28 mouse cellular contexts compared by ENCODE assay signal in the genomic region with DNA sequence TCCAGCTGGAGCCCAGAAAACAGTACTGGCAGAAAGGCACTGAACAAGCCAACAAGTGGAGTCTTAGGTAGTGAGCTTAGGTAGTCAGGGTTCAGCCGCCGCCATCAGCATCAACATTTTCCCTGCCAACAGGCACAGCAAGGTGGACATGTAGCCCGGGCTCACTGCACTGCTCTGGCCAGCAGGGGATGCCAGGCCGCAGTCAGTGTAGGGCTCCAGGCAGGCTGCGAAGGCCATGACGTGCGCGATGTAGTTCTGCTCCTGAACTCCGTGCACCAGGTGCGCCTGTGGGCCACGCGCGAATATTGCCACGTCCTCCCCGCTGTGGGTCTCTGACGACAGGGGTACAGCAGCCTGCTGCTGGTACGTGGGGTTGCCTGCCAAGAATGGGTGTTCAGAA. TPM values are rescaled to one million over a fixed set of nuclear protein-coding genes. Genes with fewer than 3 reads are reported as not detected.
A peak's percentile ranks its signal among the peaks of the same experiment; 100 is the strongest.
DNase-seq lines count a peak whose midpoint lies in the region; ATAC-seq and TF ChIP-seq lines count a peak whose summit lies in the region.
"Had no signal": no experiment of that assay in that cellular context is flagged by ENCODE, and none has a peak within 500 bp of the region (broad histone marks: within the 10 kb centered on the region; RNA-seq: fewer than 3 reads in every experiment).

No protein-coding gene starts in this region.

- no peak for TF ChIP-seq EP300 in liver, embryonic 14.5 days (IDR thresholded peaks at IDR 0.05; ENCODE audit: low read depth)

- H3K27me3 ChIP-seq in heart, embryonic 12.5 days (replicated peaks): 0 out of 2 replicates have a peak, but pooled peaks cover 7% of the 10 kb centered on the region
- H3K27me3 ChIP-seq in liver, embryonic 14.5 days (ENCODE audit: control insufficient read depth, insufficient read depth, low read length): no peaks in the 10 kb centered on the region
- H3K27me3 ChIP-seq in liver, embryonic 11.5 days (replicated peaks; ENCODE audit: control insufficient read depth, insufficient read depth, low read length): no peaks in the 10 kb centered on the region; the same call in 1 of the 2 replicates
- H3K27me3 ChIP-seq: forebrain, embryonic 15.5 days; limb, embryonic 15.5 days; neural tube, embryonic 12.5 days had no signal

- intact Hi-C loops in heart, postnatal 36 days (cut with DNase I): no loop called here

- no peak overlapping the region for H3K9ac ChIP-seq in heart, embryonic 12.5 days
- H3K9ac ChIP-seq in liver, embryonic 14.5 days (replicated peaks): no peak overlapping the region
- H3K9ac ChIP-seq in liver, embryonic 11.5 days (ENCODE audit: low read depth, low read length): no peak overlapping the region
- H3K9ac ChIP-seq: embryonic facial prominence, embryonic 13.5 days; forebrain, embryonic 15.5 days; heart, embryonic 13.5 days; limb, embryonic 15.5 days; liver, postnatal 0 days; neural tube, embryonic 12.5 days had no signal

- no peaks in the 10 kb centered on the region for H3K36me3 ChIP-seq in heart, embryonic 12.5 days
- H3K36me3 ChIP-seq in liver, embryonic 14.5 days (replicated peaks; ENCODE audit: control insufficient read depth, insufficient read depth, low read depth): no peaks in the 10 kb centered on the region
- H3K36me3 ChIP-seq in liver, embryonic 11.5 days (ENCODE audit: control insufficient read depth, insufficient read depth, low read length): no peaks in the 10 kb centered on the region
- H3K36me3 ChIP-seq: embryonic facial prominence, embryonic 13.5 days; forebrain, embryonic 15.5 days; heart, embryonic 13.5 days; limb, embryonic 15.5 days; neural tube, embryonic 12.5 days had no signal

- no peaks in the 10 kb centered on the region for H3K4me1 ChIP-seq in heart, embryonic 12.5 days (replicated peaks)
- H3K4me1 ChIP-seq in liver, embryonic 14.5 days (replicated peaks; ENCODE audit: control insufficient read depth in 2 of 2, insufficient read depth in 2 of 2, low read length in 1 of 2): no peaks in the 10 kb centered on the region
- H3K4me1 ChIP-seq in liver, embryonic 11.5 days (replicated peaks; ENCODE audit: control insufficient read depth, insufficient read depth, low read length): no peaks in the 10 kb centered on the region
- H3K4me1 ChIP-seq: embryonic facial prominence, embryonic 13.5 days; forebrain, embryonic 15.5 days; heart, embryonic 13.5 days; limb, embryonic 15.5 days; neural tube, embryonic 12.5 days had no signal

- no peaks in the 10 kb centered on the region for H3K9me3 ChIP-seq in heart, embryonic 12.5 days (replicated peaks)
- H3K9me3 ChIP-seq in liver, embryonic 14.5 days (ENCODE audit: control insufficient read depth, low read length): no peaks in the 10 kb centered on the region
- H3K9me3 ChIP-seq in liver, embryonic 11.5 days (ENCODE audit: control insufficient read depth, low read length): no peaks in the 10 kb centered on the region
- H3K9me3 ChIP-seq: embryonic facial prominence, embryonic 13.5 days; forebrain, embryonic 15.5 days; heart, embryonic 13.5 days; limb, embryonic 15.5 days; neural tube, embryonic 12.5 days had no signal

- 0 out of 2 replicates have a peak, but pooled peaks have one; percentile 29 for ATAC-seq in heart, embryonic 12.5 days (ENCODE audit: insufficient number of reproducible peaks, low FRiP score)
- no peak for ATAC-seq in liver, embryonic 14.5 days (ENCODE audit: insufficient read depth)
- no peak for ATAC-seq in liver, embryonic 11.5 days (replicated peaks; ENCODE audit: low FRiP score)
- peak; percentile 47; the same call in 1 of the 2 replicates for ATAC-seq in megakaryocyte-erythroid progenitor cell, adult 5-6 weeks (replicated peaks; ENCODE audit: low FRiP score, low TSS enrichment, poor library complexity, severe bottlenecking)
- ATAC-seq: CD4-positive, CD25-positive, alpha-beta regulatory T cell, adult 4 months; forebrain, embryonic 15.5 days; liver, postnatal 0 days had no signal

- no peak for DNase-seq in heart, postnatal 36 days
- DNase-seq in liver, embryonic 14.5 days (ENCODE audit: low read depth in 3 of 3, low spot score in 3 of 3): no peak
- no peak for DNase-seq in liver, embryonic 11.5 days (ENCODE audit: low spot score)
- peak; percentile 31 for DNase-seq in R1 (ENCODE audit: low read depth, low spot score)
- no peak for DNase-seq in left cerebral cortex, adult 8-10 months (ENCODE audit: low spot score in 2 of 2)
- no peak for DNase-seq in adrenal gland, postnatal 4 days (ENCODE audit: low spot score in 2 of 2)
- DNase-seq: adrenal gland, adult 8-10 months; cerebellum, adult 9-11 months; gastrocnemius, postnatal 25 days; heart, postnatal 4 days; kidney, adult 8-10 months; liver, postnatal 0 days; lung, postnatal 4 days; thymus, adult 18-20 months; thymus, postnatal 4 days had no signal

- H3K4me3 ChIP-seq in heart, embryonic 12.5 days: no peak overlapping the region
- no peak overlapping the region for H3K4me3 ChIP-seq in liver, embryonic 14.5 days (ENCODE audit: insufficient read depth in 1 of 2, low read depth in 2 of 2, low read length in 2 of 2)
- H3K4me3 ChIP-seq in liver, embryonic 11.5 days (ENCODE audit: low read depth, low read length): no peak overlapping the region
- H3K4me3 ChIP-seq: embryonic facial prominence, embryonic 13.5 days; forebrain, embryonic 15.5 days; heart, embryonic 13.5 days; limb, embryonic 15.5 days; neural tube, embryonic 12.5 days had no signal

- TF ChIP-seq CTCF in liver, embryonic 14.5 days (IDR thresholded peaks at IDR 0.05; ENCODE audit: low read depth): peak; percentile 34; the same call in 1 of the 2 replicates

- 69% methylated on average over 17 of the region's 17 CpGs for WGBS in heart, embryonic 12.5 days
- WGBS in liver, embryonic 14.5 days (ENCODE audit: insufficient replicate concordance): 66% methylated on average over 17 of the region's 17 CpGs
- 66% methylated on average over 17 of the region's 17 CpGs for WGBS in liver, embryonic 11.5 days

- H3K4me2 ChIP-seq in heart, embryonic 12.5 days: no peak overlapping the region
- no peak overlapping the region for H3K4me2 ChIP-seq in liver, embryonic 14.5 days (ENCODE audit: low read depth)
- no peak overlapping the region for H3K4me2 ChIP-seq in liver, embryonic 11.5 days
- H3K4me2 ChIP-seq: embryonic facial prominence, embryonic 13.5 days; forebrain, embryonic 15.5 days; heart, embryonic 13.5 days; limb, embryonic 15.5 days; midbrain, embryonic 11.5 days; neural tube, embryonic 12.5 days had no signal

- no peak overlapping the region for H3K27ac ChIP-seq in heart, embryonic 12.5 days (ENCODE audit: poor library complexity, severe bottlenecking)
- no peak overlapping the region for H3K27ac ChIP-seq in liver, embryonic 14.5 days
- no peak overlapping the region for H3K27ac ChIP-seq in liver, embryonic 11.5 days (ENCODE audit: low read depth, low read length)
- H3K27ac ChIP-seq: embryonic facial prominence, embryonic 13.5 days; forebrain, embryonic 15.5 days; heart, embryonic 13.5 days; limb, embryonic 15.5 days; neural tube, embryonic 12.5 days had no signal

RNA-seq across cellular contexts. Expression of a gene that starts 2.8 kb away (rescaled TPM):
- not detected in 2 replicates for polyA plus RNA-seq in heart, embryonic 12.5 days (2016; fragmentation: Nextera tagmentation; extraction: Ambion mirVana)
- not detected for total RNA-seq in heart, postnatal 36 days (2021)
- polyA plus RNA-seq in liver, embryonic 14.5 days (2012; rRNA removed): not detected in 2 replicates
- not detected in 2 replicates for polyA plus RNA-seq in liver, embryonic 14.5 days (2014; fragmentation: Nextera tagmentation; extraction: Ambion mirVana)
- 0.14 TPM in 1 of 2 replicates, not detected in the other for polyA plus RNA-seq in liver, embryonic 11.5 days (2014; fragmentation: Nextera tagmentation; extraction: Ambion mirVana)
- total RNA-seq in megakaryocyte-erythroid progenitor cell, adult 5-6 weeks (2014; fragmentation: Nextera tagmentation): not detected in 2 replicates
- total RNA-seq in megakaryocyte-erythroid progenitor cell, adult 5-6 weeks (2017): not detected in 2 replicates
- not detected for total RNA-seq in left cerebral cortex, adult 8-10 months (2022)
- total RNA-seq in adrenal gland, postnatal 4 days (2021): not detected
- total RNA-seq: adrenal gland, adult 8-10 months; gastrocnemius, postnatal 25 days; heart, postnatal 4 days; layer of hippocampus, postnatal 10 days; left cerebral cortex, postnatal 10 days had no signal
- polyA plus RNA-seq: brain, embryonic 14.5 days; CD4-positive, CD25-positive, alpha-beta regulatory T cell, adult 4 months; cortical plate, adult 2 months; embryonic facial prominence, embryonic 13.5 days; forebrain, embryonic 15.5 days; heart, embryonic 13.5 days; limb, embryonic 15.5 days; liver, postnatal 0 days; midbrain, embryonic 11.5 days; neural tube, embryonic 12.5 days had no signal

RNA-seq across cellular contexts. Expression of a gene that starts 14.4 kb away (rescaled TPM):
- not detected in 2 replicates for polyA plus RNA-seq in heart, embryonic 12.5 days (2016; fragmentation: Nextera tagmentation; extraction: Ambion mirVana)
- total RNA-seq in heart, postnatal 36 days (2021): not detected
- polyA plus RNA-seq in liver, embryonic 14.5 days (2012; rRNA removed): not detected in 2 replicates
- polyA plus RNA-seq in liver, embryonic 14.5 days (2014; fragmentation: Nextera tagmentation; extraction: Ambion mirVana): not detected in 2 replicates
- polyA plus RNA-seq in liver, embryonic 11.5 days (2014; fragmentation: Nextera tagmentation; extraction: Ambion mirVana): not detected in 2 replicates
- total RNA-seq in megakaryocyte-erythroid progenitor cell, adult 5-6 weeks (2014; fragmentation: Nextera tagmentation): not detected in 2 replicates
- total RNA-seq in megakaryocyte-erythroid progenitor cell, adult 5-6 weeks (2017): not detected in 2 replicates
- under 1 TPM in 3 of 4 experiments, not detected in 1; 0.26 to 0.37 (median 0.30) TPM for total RNA-seq in left cerebral cortex, adult 8-10 months (2022)
- not detected for total RNA-seq in adrenal gland, postnatal 4 days (2021)
- total RNA-seq: adrenal gland, adult 8-10 months; gastrocnemius, postnatal 25 days; heart, postnatal 4 days; layer of hippocampus, postnatal 10 days; left cerebral cortex, postnatal 10 days had no signal
- polyA plus RNA-seq: brain, embryonic 14.5 days; CD4-positive, CD25-positive, alpha-beta regulatory T cell, adult 4 months; cortical plate, adult 2 months; embryonic facial prominence, embryonic 13.5 days; forebrain, embryonic 15.5 days; heart, embryonic 13.5 days; limb, embryonic 15.5 days; liver, postnatal 0 days; midbrain, embryonic 11.5 days; neural tube, embryonic 12.5 days had no signal

RNA-seq across cellular contexts. Expression of a gene that starts 37.8 kb away (rescaled TPM):
- polyA plus RNA-seq in heart, embryonic 12.5 days (2016; fragmentation: Nextera tagmentation; extraction: Ambion mirVana): not detected in 2 replicates
- not detected for total RNA-seq in heart, postnatal 36 days (2021)
- polyA plus RNA-seq in liver, embryonic 14.5 days (2012; rRNA removed): not detected in 2 replicates
- not detected in 2 replicates for polyA plus RNA-seq in liver, embryonic 14.5 days (2014; fragmentation: Nextera tagmentation; extraction: Ambion mirVana)
- not detected in 2 replicates for polyA plus RNA-seq in liver, embryonic 11.5 days (2014; fragmentation: Nextera tagmentation; extraction: Ambion mirVana)
- not detected in 2 replicates for total RNA-seq in megakaryocyte-erythroid progenitor cell, adult 5-6 weeks (2014; fragmentation: Nextera tagmentation)
- not detected in 2 replicates for total RNA-seq in megakaryocyte-erythroid progenitor cell, adult 5-6 weeks (2017)
- total RNA-seq in left cerebral cortex, adult 8-10 months (2022): not detected
- not detected for total RNA-seq in adrenal gland, postnatal 4 days (2021)
- total RNA-seq: adrenal gland, adult 8-10 months; gastrocnemius, postnatal 25 days; heart, postnatal 4 days; layer of hippocampus, postnatal 10 days; left cerebral cortex, postnatal 10 days had no signal
- polyA plus RNA-seq: CD4-positive, CD25-positive, alpha-beta regulatory T cell, adult 4 months; cortical plate, adult 2 months; embryonic facial prominence, embryonic 13.5 days; forebrain, embryonic 15.5 days; heart, embryonic 13.5 days; limb, embryonic 15.5 days; liver, postnatal 0 days; midbrain, embryonic 11.5 days; neural tube, embryonic 12.5 days had no signal

Comparison
In these comparisons a context has a peak if more than half of its experiments do, and no peak if none do; other contexts are left out.
1. ATAC-seq: peak in heart, embryonic 12.5 days (single experiment) and megakaryocyte-erythroid progenitor cell, adult 5-6 weeks (single experiment); none in liver, embryonic 14.5 days (single experiment) and liver, embryonic 11.5 days (single experiment).